Mouse (Mus musculus): ENCODE data around the gene 4930524J08Rik.

The 4930524J08Rik gene

DNA sequence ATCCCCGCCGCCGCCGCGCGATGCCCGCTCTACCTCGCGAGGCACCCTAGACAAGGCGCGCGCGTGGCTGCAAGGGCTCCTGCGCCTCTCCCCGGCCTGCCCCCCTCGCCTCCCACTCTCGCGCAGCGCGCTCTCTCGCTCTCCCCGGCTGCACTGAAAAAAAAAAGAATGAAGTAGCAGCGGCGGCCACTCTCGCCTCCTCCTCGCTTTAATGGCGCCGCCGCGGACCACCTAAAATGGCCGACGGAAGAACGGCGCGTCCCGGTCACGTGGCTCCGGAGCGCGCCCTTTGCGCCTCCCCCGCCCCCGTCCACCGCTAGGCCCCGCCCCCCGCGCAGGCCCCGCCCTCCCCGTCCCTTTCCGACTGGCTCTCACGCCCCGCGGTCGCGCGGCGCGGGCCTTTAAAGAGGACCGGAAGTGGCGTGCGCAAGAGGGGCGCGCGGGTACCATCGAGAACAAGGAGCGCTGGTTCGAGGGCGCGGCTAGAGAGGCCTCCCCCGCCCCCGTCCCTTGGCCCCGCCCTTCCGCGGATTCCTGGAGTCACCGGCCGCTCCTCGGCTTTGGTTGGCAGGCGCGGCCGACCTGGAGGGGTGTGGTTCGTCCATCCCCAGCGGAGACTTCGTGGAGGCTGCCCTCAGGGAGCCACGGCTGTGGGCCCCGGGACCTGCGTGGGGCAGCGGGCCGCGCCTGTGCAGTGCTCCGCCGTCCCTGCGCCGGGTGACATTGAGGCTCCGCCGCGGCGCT lies at the start of gene 4930524J08Rik, which contains the start of gene Hnrnpd:
TSS of gene 4930524J08Rik (plus strand) at position 363 of the 744 bp plus-strand sequence.
TSS of gene Hnrnpd (minus strand) at position 240 of the 744 bp plus-strand sequence.
- peak; percentile 95 for DNase-seq

DNA sequence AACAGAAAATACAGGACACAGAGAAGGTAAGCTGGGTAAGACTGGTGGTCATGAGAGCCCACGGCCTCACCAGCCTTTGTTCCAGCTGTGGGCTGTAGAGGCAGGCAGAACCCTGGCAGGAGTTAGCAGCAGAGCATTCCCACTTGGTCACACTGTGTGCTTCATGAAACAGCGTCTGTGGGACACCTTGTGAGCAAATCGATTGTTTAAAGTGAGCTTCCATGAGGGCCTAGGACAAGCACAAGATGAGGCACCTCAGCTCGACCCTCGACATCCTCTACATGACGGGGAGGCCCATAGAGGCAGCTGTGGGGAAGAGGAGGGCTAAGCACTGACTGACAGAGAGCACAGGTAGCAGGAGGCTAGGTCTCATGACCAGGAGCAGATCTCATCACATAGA lies 47.0 kb upstream of the 4930524J08Rik start:
- DNase-seq: no peak

DNA sequence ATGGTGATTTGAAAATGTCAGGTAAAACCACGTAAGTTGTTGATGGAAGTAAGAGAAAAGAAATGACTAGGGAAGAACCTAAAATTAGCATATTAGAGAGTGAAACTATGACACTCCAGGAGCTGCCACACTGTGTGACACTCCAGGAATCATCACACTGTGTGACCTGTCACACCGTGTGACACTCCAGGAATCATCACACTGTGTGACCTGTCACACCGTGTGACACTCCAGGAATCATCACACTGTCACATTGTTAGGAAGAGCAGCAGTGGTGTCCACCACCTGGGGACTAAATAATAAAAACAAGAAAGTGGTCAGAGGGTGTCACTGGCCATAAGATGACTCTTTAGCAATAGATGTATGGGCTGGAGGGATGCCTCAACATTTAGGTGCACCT lies 39.4 kb upstream of the 4930524J08Rik start:
- DNase-seq: no peak

GRCm38 (mm10) chr5:99941273-99941672 lies 37.6 kb upstream of the 4930524J08Rik start:
- no peak for DNase-seq

GRCm38 (mm10) chr5:99941776-99942502 lies 36.9 kb upstream of the 4930524J08Rik start:
- no peak for DNase-seq

- no peak for DNase-seq
Measured at GRCm38 (mm10) chr5:99952513-99952912, 26.3 kb upstream of the 4930524J08Rik start.

DNA sequence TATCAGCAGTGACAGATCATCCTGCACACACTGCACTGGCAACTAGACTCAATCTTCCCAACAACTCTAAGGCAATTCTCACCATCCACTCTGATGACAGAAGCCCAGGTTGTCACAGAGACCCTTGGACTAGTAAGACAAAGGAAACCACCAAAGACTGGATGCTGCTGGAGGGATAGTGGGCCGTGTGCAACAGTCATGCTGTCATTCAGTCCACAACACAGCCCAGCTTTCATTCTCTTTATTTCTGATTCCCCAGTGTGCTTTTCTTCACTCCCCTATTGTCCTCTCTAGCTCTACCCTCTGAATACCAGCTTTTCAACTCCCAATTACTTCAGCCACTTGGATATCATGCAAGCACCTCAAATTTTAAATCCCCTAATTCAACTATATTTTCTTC lies 25.0 kb upstream of the 4930524J08Rik start:
- no peak for DNase-seq

- DNase-seq: no peak
Measured at GRCm38 (mm10) chr5:99958666-99959065, 20.2 kb upstream of the 4930524J08Rik start.

DNA sequence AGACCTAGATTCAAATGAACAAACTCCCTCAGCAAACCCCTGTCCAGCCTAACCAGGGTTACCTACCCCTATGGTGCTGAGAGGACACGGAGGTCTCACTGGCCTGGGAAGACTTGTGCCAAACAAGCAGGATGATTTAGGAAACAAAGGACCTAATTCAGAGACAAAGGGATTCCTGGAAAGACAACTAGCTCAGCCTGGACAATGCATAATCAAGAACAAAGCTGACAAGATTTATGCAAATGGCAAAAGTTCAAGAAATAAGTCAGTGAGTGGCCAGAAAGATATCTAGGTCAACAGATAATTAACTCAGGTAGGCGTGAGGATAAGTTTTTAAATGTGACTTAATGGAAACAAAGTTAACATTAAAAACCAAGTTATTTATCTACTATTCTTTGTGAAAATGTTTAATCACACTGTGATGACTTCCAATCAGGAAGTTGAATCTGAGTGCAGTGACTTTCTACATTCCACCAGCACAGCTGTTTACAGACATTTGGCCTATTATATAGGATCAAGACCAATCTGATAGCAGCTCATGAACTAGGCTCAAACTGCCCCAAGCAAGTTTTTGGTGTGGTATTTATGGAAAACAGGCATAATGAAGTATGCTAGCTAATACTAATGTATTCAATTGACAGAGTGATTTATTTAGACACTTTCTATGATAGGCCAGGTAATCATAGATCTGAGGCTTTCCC lies 19.5 kb upstream of the 4930524J08Rik start:
- no peak for DNase-seq

- no peak for DNase-seq
Measured at GRCm38 (mm10) chr5:99959960-99960359, 18.9 kb upstream of the 4930524J08Rik start.

DNA sequence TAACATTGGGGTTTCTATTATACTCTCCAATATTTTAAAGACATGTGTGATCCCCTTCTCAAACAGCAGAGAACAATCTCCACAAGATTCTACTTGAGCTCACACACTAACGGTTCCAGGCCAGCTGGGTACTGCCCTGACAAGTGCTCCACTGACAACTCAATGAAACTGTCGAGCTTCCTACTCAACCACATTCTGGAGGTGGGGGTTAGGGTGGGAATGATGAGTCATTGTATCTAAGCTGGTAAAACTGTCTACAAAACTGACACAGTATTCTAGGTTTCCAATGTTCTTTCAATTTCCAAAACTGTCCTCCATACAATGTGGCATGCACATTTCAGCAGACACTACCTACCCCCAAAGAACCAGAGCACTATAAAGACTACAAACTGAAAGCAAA lies 4.9 kb upstream of the 4930524J08Rik start:
- no peak for DNase-seq

DNA sequence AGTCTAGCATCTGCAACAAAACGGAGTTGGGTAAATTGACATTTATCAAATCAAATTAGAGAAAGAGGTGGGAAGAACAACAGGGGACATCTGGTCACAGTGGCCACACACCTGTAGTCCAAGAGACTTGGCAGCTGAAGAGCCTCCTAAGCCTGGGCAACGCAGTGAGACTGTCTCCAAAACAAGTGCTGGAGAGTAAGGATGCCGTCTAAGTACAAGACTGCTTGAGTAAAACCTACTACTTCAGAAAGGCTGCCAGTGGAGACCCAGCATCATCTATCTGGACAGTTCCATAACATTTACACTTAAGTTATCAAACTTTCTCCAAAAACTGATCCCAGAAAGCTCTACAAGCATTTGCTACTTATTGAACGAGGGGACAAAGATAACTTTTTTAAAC lies 3.8 kb upstream of the 4930524J08Rik start:
- DNase-seq: no peak

- no peak for DNase-seq
Measured at GRCm38 (mm10) chr5:99975776-99976175, 3.1 kb upstream of the 4930524J08Rik start.

DNA sequence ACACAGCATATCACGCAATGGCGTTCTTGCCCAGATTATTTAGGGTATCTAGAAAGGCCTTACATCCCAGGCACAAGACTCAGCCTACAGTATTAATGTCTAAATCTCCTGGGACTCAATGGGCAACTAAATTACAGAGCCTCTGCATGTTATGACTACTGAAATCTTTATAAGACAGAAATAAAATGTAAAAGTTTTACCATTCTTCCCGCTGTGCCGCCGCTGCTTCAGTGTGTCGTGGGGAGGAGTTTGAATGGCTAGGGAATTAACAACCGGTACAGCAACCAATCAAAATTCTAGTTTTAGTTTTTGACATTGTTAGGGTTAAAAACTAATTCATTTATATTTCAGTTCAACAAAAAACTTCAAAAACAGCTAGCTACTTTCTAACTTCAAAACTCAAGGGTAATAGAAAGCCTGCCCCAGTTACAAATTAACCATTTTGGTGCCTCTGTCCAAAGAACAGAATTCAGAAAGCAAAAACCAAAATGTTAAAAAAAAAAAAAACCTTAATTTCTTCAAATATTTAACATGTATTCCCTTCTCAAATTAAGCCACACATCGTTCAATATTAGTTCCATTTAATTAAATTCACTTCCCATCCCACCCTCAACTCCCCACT lies 2.4 kb upstream of the 4930524J08Rik start:
- no peak for DNase-seq

GRCm38 (mm10) chr5:99977516-99978301 lies 1.2 kb upstream of the 4930524J08Rik start:
- peak; percentile 74 for DNase-seq

GRCm38 (mm10) chr5:99983452-99984061 lies 4.7 kb downstream of the 4930524J08Rik start:
- DNase-seq: no peak

GRCm38 (mm10) chr5:99994166-99994565 lies 15.3 kb downstream of the 4930524J08Rik start:
- DNase-seq: no peak

DNA sequence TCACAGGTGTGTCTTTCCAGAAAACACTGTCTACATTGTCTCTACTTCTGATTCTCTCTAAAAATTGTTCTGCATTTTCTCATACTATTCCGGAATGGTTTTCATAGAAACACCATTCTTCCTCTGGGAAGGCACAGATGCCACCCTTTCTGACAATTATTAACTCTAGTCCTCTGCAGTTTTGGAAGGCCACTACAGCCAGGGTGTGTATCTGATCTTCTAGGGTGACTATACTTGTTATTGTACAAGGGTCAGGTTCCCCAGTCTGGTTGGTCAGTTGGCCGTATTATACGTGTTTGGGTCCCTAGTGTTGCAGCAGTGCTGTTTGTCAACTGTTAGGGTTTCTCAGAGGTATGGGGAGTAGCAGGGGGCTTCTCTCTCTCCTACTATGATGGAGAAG lies 15.8 kb downstream of the 4930524J08Rik start:
- no peak for DNase-seq

GRCm38 (mm10) chr5:100000048-100000447 lies 21.2 kb downstream of the 4930524J08Rik start:
- DNase-seq: no peak

GRCm38 (mm10) chr5:100000500-100000899 lies 21.6 kb downstream of the 4930524J08Rik start:
- no peak for DNase-seq

GRCm38 (mm10) chr5:100003895-100004294 lies 25.0 kb downstream of the 4930524J08Rik start:
- no peak for DNase-seq

DNA sequence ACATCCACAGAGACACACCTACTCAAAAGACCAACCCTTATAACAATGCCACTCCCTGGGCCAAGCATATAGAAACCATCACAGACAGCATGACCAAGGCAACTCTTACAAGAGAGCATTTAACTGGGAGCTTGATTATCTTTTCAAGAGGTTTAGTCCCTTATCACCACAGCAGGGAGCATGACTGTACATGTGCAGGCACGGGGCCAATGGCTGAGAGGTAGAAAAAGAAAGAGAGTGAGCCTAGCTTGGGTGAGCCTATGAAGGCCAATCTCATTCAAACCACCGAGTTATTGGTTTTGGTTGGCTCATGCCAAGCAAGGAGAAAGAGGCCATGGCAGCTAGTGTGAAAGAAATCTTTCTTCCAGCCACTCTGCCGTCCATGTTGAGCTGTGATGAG lies 26.6 kb downstream of the 4930524J08Rik start:
- DNase-seq: no peak
